Mouse (Mus musculus) left cerebral cortex, adult 11 months (tissue): ENCODE measurements around the gene Chrna4.

Experiments
- DNase-seq: peaks from one replicate; pipeline ENCODE4 v3.0.0; 2022; ENCODE audit warnings: low spot score

The Chrna4 gene

GRCm38 (mm10) chr2:181036561-181036960, 6.8 kb downstream of the Chrna4 start:
- no peak for DNase-seq

- DNase-seq: no peak
Observed at GRCm38 (mm10) chr2:181035186-181035585, 8.2 kb downstream of the Chrna4 start.

GRCm38 (mm10) chr2:181033310-181033709, 10.0 kb downstream of the Chrna4 start:
- no peak for DNase-seq

GRCm38 (mm10) chr2:181032407-181032806, 10.9 kb downstream of the Chrna4 start:
- DNase-seq: no peak

GRCm38 (mm10) chr2:181031406-181031934, 11.9 kb downstream of the Chrna4 start:
- no peak for DNase-seq

DNA sequence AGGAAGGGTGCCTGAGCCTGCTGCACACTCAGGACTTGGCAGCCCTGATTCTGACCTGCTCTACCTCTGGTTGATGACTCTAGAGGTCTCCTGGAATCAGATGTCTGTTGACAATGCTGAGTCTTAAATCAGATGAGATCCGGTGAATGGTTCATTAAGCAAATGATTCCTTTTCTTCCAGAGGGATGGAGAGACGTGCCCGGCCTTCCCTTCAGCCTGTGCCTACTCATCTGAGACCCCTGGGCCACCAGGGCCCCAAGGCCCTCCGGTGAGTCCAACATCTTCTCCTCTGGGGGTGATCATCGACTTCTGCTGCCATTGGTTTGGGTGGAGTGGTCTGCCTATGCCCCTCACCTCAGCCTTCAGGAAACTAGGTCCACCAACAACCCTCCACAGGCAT, 35.0 kb downstream of the Chrna4 start:
- DNase-seq: no peak

- DNase-seq: no peak
Observed at GRCm38 (mm10) chr2:181007054-181007453, 36.3 kb downstream of the Chrna4 start.

GRCm38 (mm10) chr2:180996905-180997304, 46.4 kb downstream of the Chrna4 start:
- no peak for DNase-seq

DNA sequence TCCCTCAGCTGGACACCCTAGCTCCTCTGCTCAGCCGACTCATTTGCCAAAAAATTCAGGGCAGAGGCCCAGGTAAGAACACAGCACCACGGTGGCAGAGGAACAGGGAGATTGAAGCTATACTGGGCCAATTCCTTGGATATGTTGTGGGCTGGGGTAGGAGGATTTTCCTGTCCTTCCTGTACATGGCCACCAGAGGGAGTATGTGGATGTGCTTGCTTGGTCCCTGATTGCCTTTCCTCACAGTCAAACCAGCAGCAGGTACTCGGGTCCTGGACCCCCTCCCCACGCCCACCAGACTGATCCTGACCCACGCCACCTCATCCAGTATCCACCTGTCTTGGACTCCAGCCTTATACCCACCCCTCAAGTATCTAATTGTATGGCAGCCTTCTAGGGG, 46.9 kb downstream of the Chrna4 start:
- peak; percentile 31 for DNase-seq

GRCm38 (mm10) chr2:180995457-180995856, 47.9 kb downstream of the Chrna4 start:
- DNase-seq: no peak

DNA sequence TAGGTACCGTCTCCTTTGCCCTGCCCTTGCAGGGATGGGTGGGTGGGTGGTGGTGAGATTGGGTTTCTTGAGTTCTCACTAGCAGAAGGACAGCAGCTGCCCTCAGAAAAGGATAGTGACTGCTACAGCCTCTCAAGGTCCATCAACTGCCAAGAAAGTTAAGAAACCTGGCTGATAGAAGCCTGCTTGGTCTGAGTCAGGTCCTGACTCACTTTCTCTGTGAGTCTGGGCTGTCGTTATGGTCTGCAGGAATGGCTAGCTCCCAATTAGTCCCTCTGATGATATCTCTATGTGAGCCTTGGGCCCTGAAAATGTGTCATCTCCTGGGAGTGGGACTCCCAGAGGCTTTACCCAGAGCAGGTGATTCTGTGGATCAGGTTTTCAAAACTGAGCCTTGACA, 49.0 kb downstream of the Chrna4 start:
- no peak for DNase-seq

DNA sequence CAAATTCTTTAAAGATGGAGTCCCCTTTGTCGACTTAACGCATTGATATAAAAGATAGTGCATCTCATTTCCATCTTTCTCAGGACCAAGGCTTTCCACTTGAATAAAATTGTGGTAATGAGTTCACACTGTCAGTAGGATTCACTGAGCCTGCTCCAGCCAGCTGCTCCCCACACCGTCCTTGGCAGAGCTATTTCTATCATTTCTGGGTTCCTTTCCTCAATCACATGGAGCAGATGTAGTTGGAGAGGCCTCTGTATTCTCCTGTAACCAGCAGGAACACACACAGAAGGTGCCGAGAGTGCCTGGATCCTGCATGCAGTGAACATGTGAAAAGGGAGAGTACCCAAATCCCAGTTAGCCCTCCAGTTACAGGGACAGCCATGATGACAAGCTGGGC, 53.0 kb downstream of the Chrna4 start:
- DNase-seq: no peak

- no peak for DNase-seq
Observed at GRCm38 (mm10) chr2:180988948-180989347, 54.4 kb downstream of the Chrna4 start.

DNA sequence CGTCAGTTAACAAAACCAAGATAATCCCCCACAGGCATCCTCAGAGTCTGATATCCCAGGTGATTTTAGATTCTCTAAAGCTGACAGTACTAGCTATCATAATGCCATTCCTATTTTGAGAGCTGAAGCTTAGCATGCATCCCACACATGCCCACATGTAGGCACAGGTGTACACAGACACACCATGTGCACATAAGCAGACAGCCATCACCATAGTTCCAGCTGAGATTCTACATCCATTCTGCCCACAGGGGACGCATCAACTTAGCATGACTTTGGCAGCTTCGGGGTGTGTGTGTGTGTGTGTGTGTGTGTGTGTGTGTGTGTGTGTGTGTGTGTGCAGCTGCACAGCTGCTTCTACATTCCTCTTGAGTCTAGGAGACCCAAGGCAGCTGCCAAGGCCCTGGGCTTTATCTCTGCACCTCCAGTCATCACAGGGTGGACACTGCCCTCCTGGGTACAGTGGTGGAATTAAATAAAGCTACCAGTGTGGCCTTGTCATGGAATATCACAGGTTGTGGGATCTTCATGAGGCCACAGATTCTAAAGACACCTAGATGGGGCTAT, 54.9 kb downstream of the Chrna4 start:
- no peak for DNase-seq

GRCm38 (mm10) chr2:180987432-180988030, 55.8 kb downstream of the Chrna4 start:
- no peak for DNase-seq

DNA sequence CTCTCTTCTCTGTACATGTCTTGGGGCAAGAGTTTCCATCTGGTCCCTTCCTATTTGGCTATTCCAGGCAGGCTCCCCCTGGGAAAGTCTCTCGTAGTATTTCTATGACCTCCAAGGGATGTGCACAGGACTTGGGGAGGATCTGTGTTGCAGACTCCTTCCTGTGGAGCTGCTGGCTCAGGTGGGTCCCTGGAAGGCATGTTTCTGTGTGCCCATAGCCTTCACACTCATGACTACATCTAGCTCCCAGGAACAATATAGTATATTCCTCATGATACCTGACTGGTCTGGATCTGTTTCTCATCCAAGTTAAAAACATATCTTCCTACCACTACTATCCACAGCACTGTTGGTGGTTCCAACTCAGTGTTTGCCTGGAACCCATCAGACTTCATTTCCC, 56.3 kb downstream of the Chrna4 start:
- no peak for DNase-seq

DNA sequence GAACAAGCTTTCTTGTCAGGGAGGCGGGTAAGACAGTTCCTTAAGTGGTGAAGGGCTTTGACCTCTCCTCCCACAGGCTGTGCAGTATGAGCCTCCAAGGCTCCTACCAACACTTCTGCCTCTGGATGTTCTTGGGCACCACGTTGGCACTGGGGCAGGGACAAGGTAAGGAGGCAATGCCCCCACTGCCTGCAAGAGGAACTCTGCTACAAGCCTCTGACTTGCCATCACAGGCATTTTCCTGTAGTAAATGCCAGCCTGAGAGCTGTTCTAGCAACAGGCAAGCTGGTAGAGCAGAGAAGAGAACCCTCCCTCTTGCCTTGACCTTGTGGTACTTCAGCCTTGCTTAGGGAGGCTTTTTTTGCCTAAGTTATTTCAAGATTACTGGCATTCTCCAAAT, 56.9 kb downstream of the Chrna4 start, which contains the start of gene Col20a1:
Gene Col20a1 (plus strand): TSS at position 87 of the 400 bp plus-strand sequence.
- DNase-seq: no peak

GRCm38 (mm10) chr2:180985635-180986034, 57.7 kb downstream of the Chrna4 start:
- DNase-seq: no peak

DNA sequence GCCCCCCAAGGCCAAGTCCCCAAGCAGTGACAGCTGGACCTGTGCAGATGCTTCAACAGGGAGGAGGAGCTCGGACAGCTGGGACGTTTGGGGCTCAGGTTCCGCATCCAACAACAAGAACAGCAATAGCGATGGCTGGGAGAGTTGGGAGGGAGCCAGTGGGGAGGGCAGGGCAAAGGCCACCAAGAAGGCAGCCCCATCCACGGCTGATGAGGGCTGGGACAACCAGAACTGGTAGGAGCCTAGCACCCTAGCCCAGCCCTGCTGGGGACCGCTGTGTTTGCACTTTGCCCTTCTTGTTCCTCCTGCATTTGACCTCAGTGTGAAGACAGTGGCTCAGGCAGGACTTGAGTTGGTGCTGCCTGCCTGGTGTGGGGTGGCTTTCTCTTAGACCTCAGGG, 62.2 kb downstream of the Chrna4 start:
- no peak for DNase-seq
